Mouse (Mus musculus): ENCODE results near the gene Large1. TPM values are rescaled to one million over a fixed set of nuclear protein-coding genes. Genes with fewer than 3 reads are reported as not detected.

Large1 gene
- total RNA-seq, 2 experiments from 2014 or later = 139 to 140 TPM

DNA sequence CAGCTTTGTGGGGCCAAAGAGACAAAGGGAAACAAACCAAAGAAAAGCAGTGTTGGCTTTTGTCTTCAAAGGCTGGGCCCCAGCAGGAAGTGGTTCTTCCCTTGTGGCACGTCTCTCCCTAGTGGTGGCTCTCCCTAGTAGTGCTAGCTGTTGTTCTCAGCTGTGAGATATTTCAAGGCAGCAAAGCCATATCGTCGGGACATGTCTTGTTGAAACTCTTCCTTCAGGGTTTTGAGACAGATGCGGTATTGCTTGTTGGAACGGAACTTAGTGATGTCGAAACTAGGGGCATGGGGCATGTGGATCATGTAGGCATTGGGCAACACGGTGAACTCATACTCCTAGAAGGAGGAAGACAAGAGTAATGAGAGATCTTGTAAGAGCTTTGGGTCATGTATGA lies 537.7 kb downstream of the Large1 start:
- DNase-seq (ENCODE audit: low spot score in 2 of 2) = no peak

DNA sequence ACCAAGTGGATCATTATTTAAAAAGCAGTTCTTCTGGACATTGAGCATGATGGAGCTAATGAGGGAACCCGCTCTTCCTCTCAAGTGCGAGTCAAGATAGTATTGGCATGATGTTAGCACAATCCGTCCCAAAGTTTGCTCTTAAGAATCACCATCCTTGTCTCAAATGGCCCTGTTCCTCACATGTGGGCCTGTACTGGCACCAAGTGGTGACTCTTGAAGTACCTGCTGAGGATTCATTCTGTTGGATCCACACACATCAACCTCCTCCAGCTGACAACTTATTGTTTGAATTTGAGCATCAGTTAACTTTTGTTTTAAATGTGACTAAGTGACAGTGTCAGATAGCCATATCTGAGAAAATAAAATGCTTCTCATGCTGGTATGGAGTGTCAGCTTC lies 540.6 kb downstream of the Large1 start:
- no peak for DNase-seq (ENCODE audit: low spot score in 2 of 2)

DNA sequence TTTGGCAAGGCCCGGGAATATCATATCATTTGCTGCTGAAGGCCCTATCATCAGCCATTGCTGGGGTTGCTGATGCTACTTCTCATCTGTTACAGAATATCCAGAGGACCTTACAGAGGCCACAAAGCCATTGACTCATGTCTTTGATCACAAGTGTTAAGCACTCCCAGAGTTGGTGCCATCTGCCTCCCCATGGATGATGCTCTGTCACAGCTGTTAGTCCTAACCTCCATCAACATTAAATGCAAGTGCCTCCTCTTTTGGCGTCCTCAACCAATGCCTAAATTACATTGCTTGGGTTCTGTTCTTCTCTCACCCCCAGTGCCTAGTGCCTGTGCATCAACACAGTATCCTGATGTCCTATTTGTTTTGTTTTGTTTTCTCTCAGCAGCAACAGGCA lies 551.8 kb downstream of the Large1 start:
- no peak for DNase-seq (ENCODE audit: low spot score in 2 of 2)

DNA sequence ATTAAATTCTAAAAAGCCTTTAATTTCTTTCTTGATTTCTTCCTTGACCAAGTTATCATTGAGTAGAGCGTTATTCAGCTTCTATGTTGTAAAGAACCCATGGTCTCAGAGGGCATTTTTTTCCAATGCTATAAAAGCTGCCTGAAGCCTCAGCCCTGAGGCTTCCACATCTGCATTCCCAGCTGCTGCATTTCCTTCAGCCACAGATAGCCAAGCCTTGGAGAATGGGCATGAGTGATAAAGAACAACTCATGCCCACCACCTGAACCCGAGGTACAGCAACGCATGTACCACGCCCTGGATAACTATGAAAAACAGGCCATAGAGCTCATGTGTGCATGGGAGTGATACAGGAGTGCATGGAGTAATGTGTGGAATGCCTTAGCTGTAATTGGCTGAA lies 572.7 kb downstream of the Large1 start:
- DNase-seq (ENCODE audit: low spot score in 2 of 2) = no peak

DNA sequence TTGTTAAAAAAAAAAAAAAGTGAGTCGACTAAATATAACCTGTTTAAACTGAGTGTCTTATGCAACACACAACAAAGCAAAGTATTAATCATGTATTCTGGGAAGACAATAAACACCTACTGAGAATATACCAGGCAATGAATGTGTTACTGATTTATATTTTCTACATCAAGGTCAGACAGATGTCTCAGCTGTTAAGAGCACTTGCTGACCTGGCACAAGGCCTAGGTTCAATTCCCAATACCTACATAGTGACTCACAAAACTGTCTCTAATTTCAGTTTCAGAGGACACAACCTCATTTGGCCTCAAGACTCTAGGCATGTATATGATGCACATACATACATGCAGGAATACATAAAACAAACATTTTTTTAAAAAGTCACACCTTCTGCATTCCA lies 575.5 kb downstream of the Large1 start:
- DNase-seq (ENCODE audit: low spot score in 2 of 2) = no peak

DNA sequence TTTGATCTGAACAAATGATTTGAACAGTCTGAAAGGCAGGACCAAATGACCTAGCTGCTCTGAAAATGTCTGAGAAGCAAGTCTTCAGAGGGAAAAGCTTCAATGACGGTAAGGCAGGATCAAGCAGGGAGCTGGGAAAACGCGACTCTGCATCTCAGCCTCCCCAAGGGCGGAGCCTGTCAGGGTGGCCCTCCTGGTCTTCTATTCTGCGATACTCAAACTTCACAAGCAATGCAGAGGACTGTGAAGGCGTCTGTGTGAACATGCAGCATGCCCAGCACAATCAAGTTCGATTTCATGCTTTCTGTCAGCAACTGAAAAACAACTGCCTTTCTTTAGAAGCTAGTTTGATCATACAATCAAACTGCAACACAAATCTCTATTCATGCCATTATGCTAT lies 586.6 kb downstream of the Large1 start:
- DNase-seq (ENCODE audit: low spot score in 2 of 2) = no peak

DNA sequence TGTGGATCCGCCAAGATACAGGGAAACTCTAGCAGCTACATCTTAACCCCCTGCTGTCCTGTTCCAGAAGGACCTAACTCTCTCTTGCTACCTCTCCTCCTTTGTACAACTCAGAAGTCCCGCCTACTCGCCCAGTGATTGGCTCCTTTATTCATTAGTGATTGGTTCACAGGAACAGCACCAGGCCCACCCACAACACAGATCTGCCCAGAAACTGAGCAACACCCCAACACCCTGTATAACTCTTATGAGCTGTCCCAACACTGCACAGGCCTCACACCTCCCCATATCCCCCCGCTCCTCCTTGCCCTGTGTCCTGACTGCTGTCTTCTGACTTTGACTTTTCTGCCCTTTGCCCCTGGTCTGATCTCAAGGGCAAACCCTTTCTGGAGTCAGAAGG lies 587.6 kb downstream of the Large1 start:
- no peak for DNase-seq (ENCODE audit: low spot score in 2 of 2)

Small RNA genes lying within 50 kb of the gene (microRNA-seq; reads per million reads assigned to microRNA genes)
- 0 to 0.25 reads per million in 2 experiments for gene Mir28b

Data from layer of hippocampus, adult 18-20 months (tissue).